Mouse (Mus musculus) CH12.LX (cell line): ENCODE measurements around the gene Cops3.

Experiments
- CTCF ChIP-seq, 2 experiments: IDR thresholded peaks in 1 of 2; conservative IDR thresholded peaks in 1 of 2; 2 replicates each; pipeline ENCODE4 v1.5.1; 2011 to 2012; ENCODE audit warnings: low read depth in 2 of 2, low read length in 2 of 2, improper control_type of control experiment in 1 of 2, inconsistent platforms in 1 of 2, mild to moderate bottlenecking in 1 of 2, moderate library complexity in 1 of 2
- HCFC1 ChIP-seq: IDR thresholded peaks from 2 replicates; pipeline ENCODE4 v1.6.1; 2012; ENCODE audit warnings: low read depth, mild to moderate bottlenecking, inconsistent platforms, low read length, improper control_type of control experiment
- KAT2A ChIP-seq: IDR thresholded peaks from 2 replicates; pipeline ENCODE4 v1.6.1; 2012; ENCODE audit warnings: low read length, improper control_type of control experiment, inconsistent platforms; ENCODE audit not compliant: insufficient replicate concordance
- MAZ ChIP-seq: IDR thresholded peaks from 2 replicates; pipeline ENCODE4 v1.6.1; 2012; ENCODE audit warnings: low read depth, mild to moderate bottlenecking, inconsistent platforms, low read length, improper control_type of control experiment, moderate library complexity
- POLR2A ChIP-seq: IDR thresholded peaks from 2 replicates; pipeline ENCODE4 v1.6.1; 2011; ENCODE audit warnings: low read depth, mild to moderate bottlenecking, improper control_type of control experiment, low read length
- ZC3H11A ChIP-seq: IDR thresholded peaks from 2 replicates; pipeline ENCODE4 v1.6.1; 2012; ENCODE audit warnings: low read depth, mild to moderate bottlenecking, inconsistent platforms, low read length, improper control_type of control experiment

- TF ChIP-seq CTCF (conservative IDR thresholded peaks at IDR 0.05 in 1 of 2, IDR thresholded peaks at IDR 0.05 in 1 of 2; ENCODE audit: low read depth in 2 of 2, low read length in 2 of 2) (no peak), POLR2A (no peak), KAT2A (no peak), HCFC1 (no peak), ZC3H11A (no peak), MAZ (no peak)
These were observed 24.7 kb downstream of the Cops3 start for GRCm38 (mm10) chr11:59814936-59815335.
